Mouse (Mus musculus) adrenal gland, postnatal 25 days (tissue): ENCODE measurements around the gene E330034G19Rik. TPM values are rescaled to one million over a fixed set of nuclear protein-coding genes. Genes with fewer than 3 reads are reported as not detected.
A peak's percentile ranks its signal among the peaks of the same experiment; 100 is the strongest.
"Not testable (repeated sequence)": the region's sequence is repeated elsewhere in the genome, so short reads cannot be mapped to it uniquely, and the experiment has no call there.

ENCODE experiments used
- DNase-seq: peaks from one replicate; pipeline ENCODE4 v3.0.0; 2021; ENCODE audit warnings: mixed read lengths
- total RNA-seq: library from RNA; stranded (reverse); gene quantifications from 2 replicates; pipeline ENCODE4 v1.2.3, GENCODE M21; 2021

Gene E330034G19Rik
- total RNA-seq, 1 experiment from 2014 or later, result not detected

DNA sequence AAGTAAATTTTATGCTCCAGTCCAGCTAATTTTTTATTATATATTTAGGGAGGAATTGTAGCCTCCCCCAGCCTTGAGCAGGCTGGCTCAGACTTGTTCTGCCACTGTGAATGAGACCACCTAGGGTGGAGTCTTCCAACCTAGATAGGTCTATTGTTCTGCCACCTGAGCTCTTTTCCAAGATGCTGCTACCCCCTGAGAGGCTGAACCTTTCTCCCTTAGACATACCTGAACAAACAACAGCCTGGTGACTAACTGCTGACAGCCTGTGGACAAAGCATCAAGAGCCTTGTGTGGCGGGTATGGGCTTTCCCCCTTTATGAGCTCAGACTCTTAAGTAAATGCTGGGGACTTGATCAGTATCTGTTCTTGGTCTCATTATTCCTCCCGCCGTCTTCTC, 54.0 kb downstream of the E330034G19Rik start:
- DNase-seq, result not testable (repeated sequence)

DNA sequence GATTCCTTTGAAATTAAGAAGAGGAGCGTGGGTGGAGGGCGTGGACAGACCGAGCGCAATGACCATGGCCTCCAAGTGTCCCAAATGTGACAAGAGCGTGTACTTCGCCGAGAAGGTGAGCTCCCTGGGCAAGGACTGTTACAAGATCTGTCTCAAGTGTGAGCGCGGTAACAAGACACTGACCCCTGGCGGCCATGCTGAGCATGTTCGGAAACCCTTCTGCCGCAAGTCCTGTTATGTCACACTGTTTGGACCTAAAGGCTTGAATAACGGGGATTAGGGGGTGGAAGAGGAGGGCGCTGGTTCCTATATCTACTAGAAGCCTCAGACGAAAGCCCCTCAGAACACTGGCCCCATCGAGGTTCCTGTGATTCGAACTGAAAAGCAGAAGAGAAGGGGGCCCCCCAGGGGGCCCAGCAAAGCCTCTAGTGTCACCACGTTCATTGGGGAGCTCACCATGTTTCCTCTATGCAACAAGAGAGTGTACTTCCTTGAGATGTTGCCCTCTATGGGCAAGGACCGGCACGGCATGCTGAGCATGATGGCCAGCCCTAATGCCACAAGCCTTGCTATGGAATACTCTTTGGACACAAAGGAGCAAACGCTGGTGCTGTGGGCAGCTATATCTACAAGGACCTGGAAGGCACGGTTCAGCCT, 65.4 kb downstream of the E330034G19Rik start:
- peak; percentile 63 for DNase-seq

Other genes starting within 250 kb of the E330034G19Rik start
- gene Dlg5, start 47.3 kb upstream of the E330034G19Rik start, total RNA-seq, result 66.6 and 85.5 TPM in 2 replicates
- gene Polr3a, start 193.8 kb downstream of the E330034G19Rik start, total RNA-seq, result 24.0 and 25.1 TPM in 2 replicates
- 1,410 and 1,697 TPM in 2 replicates for gene Rps24, start 193.9 kb downstream of the E330034G19Rik start, total RNA-seq